Mouse (Mus musculus) CH12.LX (cell line): ENCODE results near the gene Sbf2. TPM values are rescaled to one million over a fixed set of nuclear protein-coding genes. Genes with fewer than 3 reads are reported as not detected.

Experiments
- DNase-seq: peaks from one replicate; pipeline ENCODE4 v3.0.0-alpha.2; 2013; ENCODE audit errors: extremely low read depth
- H3K27ac ChIP-seq: 2 replicates; pipeline ENCODE4 v1.5.1; 2012; ENCODE audit warnings: low read depth, mild to moderate bottlenecking, control low read depth, moderate library complexity; ENCODE audit not compliant: insufficient read depth
- H3K27me3 ChIP-seq: replicated peaks from 2 replicates; pipeline ENCODE3; 2012; ENCODE audit warnings: inconsistent platforms
- H3K36me3 ChIP-seq, 2 experiments: replicated peaks in 1 of 2; 2 replicates each; pipeline versions ENCODE3 to v1.6.1; 2012; ENCODE audit warnings: inconsistent platforms in 1 of 2, low read length in 1 of 2, mild to moderate bottlenecking in 1 of 2, mixed read lengths in 1 of 2, moderate library complexity in 1 of 2; ENCODE audit not compliant: control insufficient read depth in 1 of 2, insufficient read depth in 1 of 2
- H3K4me1 ChIP-seq, 2 experiments: 2 replicates each; pipeline ENCODE4 v1.6.1; 2012; ENCODE audit warnings: inconsistent platforms in 1 of 2, moderate library complexity in 1 of 2; ENCODE audit not compliant: insufficient read depth in 2 of 2, control insufficient read depth in 1 of 2
- H3K4me2 ChIP-seq: 2 replicates; pipeline ENCODE4 v1.6.1; 2012; ENCODE audit warnings: low read depth, mild to moderate bottlenecking, control low read depth; ENCODE audit not compliant: poor library complexity, insufficient read depth, severe bottlenecking
- H3K4me3 ChIP-seq, 3 experiments: fragments of 150-350 bp in 1 of 3; sonication (generic) in 1 of 3; replicated peaks in 1 of 3; 2 replicates each; pipeline versions ENCODE3 to v1.5.1; 2011 to 2012; ENCODE audit warnings: low read depth in 2 of 3, low read length in 2 of 3, mild to moderate bottlenecking in 2 of 3, moderate library complexity in 2 of 3, control low read depth in 1 of 3, improper control_type of control experiment in 1 of 3, inconsistent platforms in 1 of 3, mixed read lengths in 1 of 3; ENCODE audit not compliant: poor library complexity in 1 of 3
- H3K79me2 ChIP-seq: replicated peaks from 2 replicates; pipeline ENCODE4 v1.6.1; 2012; ENCODE audit warnings: mild to moderate bottlenecking, moderate library complexity; ENCODE audit not compliant: control insufficient read depth, poor library complexity, insufficient read depth, severe bottlenecking; ENCODE audit errors: extremely low read depth
- H3K9ac ChIP-seq: 2 replicates; pipeline ENCODE4 v1.6.1; 2012; ENCODE audit warnings: low read depth, mild to moderate bottlenecking, control low read depth, moderate library complexity; ENCODE audit not compliant: insufficient read depth
- H3K9me3 ChIP-seq: replicated peaks from 2 replicates; pipeline ENCODE3; 2012; ENCODE audit warnings: low read length, inconsistent platforms, mixed read lengths
- BHLHE40 ChIP-seq: IDR thresholded peaks from 2 replicates; pipeline ENCODE4 v1.6.1; 2011; ENCODE audit warnings: mild to moderate bottlenecking, low read depth, low read length, improper control_type of control experiment
- CHD1 ChIP-seq: IDR thresholded peaks from 2 replicates; pipeline ENCODE4 v1.6.1; 2012; ENCODE audit warnings: low read depth, low read length, improper control_type of control experiment, inconsistent platforms
- ELF1 ChIP-seq: IDR thresholded peaks from 2 replicates; pipeline ENCODE4 v1.6.1; 2014; ENCODE audit warnings: low read depth, mild to moderate bottlenecking, inconsistent platforms, low read length, improper control_type of control experiment
- ETS1 ChIP-seq: conservative IDR thresholded peaks from 2 replicates; pipeline ENCODE4 v1.6.1; 2012; ENCODE audit warnings: low read depth, mild to moderate bottlenecking, inconsistent platforms, low read length, improper control_type of control experiment, moderate library complexity
- IRF4 ChIP-seq: IDR thresholded peaks from 2 replicates; pipeline ENCODE4 v1.6.1; 2014; ENCODE audit warnings: low read depth, mild to moderate bottlenecking, inconsistent platforms, low read length, improper control_type of control experiment
- KAT2A ChIP-seq: IDR thresholded peaks from 2 replicates; pipeline ENCODE4 v1.6.1; 2012; ENCODE audit warnings: low read length, improper control_type of control experiment, inconsistent platforms; ENCODE audit not compliant: insufficient replicate concordance
- MAZ ChIP-seq: IDR thresholded peaks from 2 replicates; pipeline ENCODE4 v1.6.1; 2012; ENCODE audit warnings: low read depth, mild to moderate bottlenecking, inconsistent platforms, low read length, improper control_type of control experiment, moderate library complexity
- MEF2A ChIP-seq: IDR thresholded peaks from 2 replicates; pipeline ENCODE4 v1.6.1; 2014; ENCODE audit warnings: low read depth, mild to moderate bottlenecking, inconsistent platforms, low read length, improper control_type of control experiment, borderline replicate concordance
- MYC ChIP-seq: IDR thresholded peaks from 2 replicates; pipeline ENCODE4 v1.6.1; 2011; ENCODE audit warnings: low read depth, mild to moderate bottlenecking, improper control_type of control experiment, low read length
- NELFE ChIP-seq: IDR thresholded peaks from 2 replicates; pipeline ENCODE4 v1.6.1; 2011; ENCODE audit warnings: low read depth, low read length, improper control_type of control experiment
- NRF1 ChIP-seq: IDR thresholded peaks from 2 replicates; pipeline ENCODE4 v1.6.1; 2014; ENCODE audit warnings: low read depth, mild to moderate bottlenecking, inconsistent platforms, low read length, improper control_type of control experiment, moderate library complexity
- POLR2A ChIP-seq: IDR thresholded peaks from 2 replicates; pipeline ENCODE4 v1.6.1; 2011; ENCODE audit warnings: low read depth, mild to moderate bottlenecking, improper control_type of control experiment, low read length
- POLR2AphosphoS2 ChIP-seq: IDR thresholded peaks from 2 replicates; pipeline ENCODE4 v1.6.1; 2011; ENCODE audit warnings: low read depth, low read length, improper control_type of control experiment
- RAD21 ChIP-seq: IDR thresholded peaks from 2 replicates; pipeline ENCODE4 v1.6.1; 2011; ENCODE audit warnings: low read depth, mild to moderate bottlenecking, low read length, improper control_type of control experiment, moderate library complexity
- RCOR1 ChIP-seq: conservative IDR thresholded peaks from 2 replicates; pipeline ENCODE4 v1.6.1; 2012; ENCODE audit warnings: low read depth, mild to moderate bottlenecking, inconsistent platforms, low read length, improper control_type of control experiment
- SMC3 ChIP-seq: IDR thresholded peaks from 2 replicates; pipeline ENCODE4 v1.6.1; 2011; ENCODE audit warnings: low read depth, low read length, improper control_type of control experiment
- TBP ChIP-seq: conservative IDR thresholded peaks from 2 replicates; pipeline ENCODE4 v1.6.1; 2011; ENCODE audit warnings: low read depth, low read length, improper control_type of control experiment
- UBTF ChIP-seq: IDR thresholded peaks from 2 replicates; pipeline ENCODE4 v1.6.1; 2012; ENCODE audit warnings: low read depth, mild to moderate bottlenecking, inconsistent platforms, low read length, improper control_type of control experiment, moderate library complexity
- USF1 ChIP-seq: IDR thresholded peaks from 2 replicates; pipeline ENCODE4 v1.6.1; 2014; ENCODE audit warnings: low read depth, mild to moderate bottlenecking, inconsistent platforms, low read length, improper control_type of control experiment
- USF2 ChIP-seq: conservative IDR thresholded peaks from 2 replicates; pipeline ENCODE4 v1.6.1; 2011; ENCODE audit warnings: low read depth, low read length, improper control_type of control experiment
- ZMIZ1 ChIP-seq: IDR thresholded peaks from 2 replicates; pipeline ENCODE4 v1.6.1; 2012; ENCODE audit warnings: low read depth, mild to moderate bottlenecking, inconsistent platforms, low read length, improper control_type of control experiment
- dilution Hi-C: fragments of 300-500 bp; cut with MboI; formaldehyde crosslinking; loops from 2 replicates; pipeline ENCODE4 v1.14.3; 2020; ENCODE audit warnings: low sequenced_read_pairs; ENCODE audit not compliant: extremely low pct_unique_long_range_greater_than_20kb, extremely low pct_ligation_motif_present
- in situ Hi-C: fragments of 300-500 bp; cut with MboI; formaldehyde crosslinking; loops from 3 replicates; pipeline ENCODE4 v1.14.3; 2019; ENCODE audit warnings: low sequenced_read_pairs, low pct_ligation_motif_present, low pct_unique_long_range_greater_than_20kb, mixed read lengths
- polyA plus RNA-seq: library from polyadenylated mRNA; unstranded; fragments of >175 nt; gene quantifications from 2 replicates; pipeline ENCODE4 v1.2.1, GENCODE M21; 2012; ENCODE audit warnings: low read depth; ENCODE audit not compliant: insufficient read length
- total RNA-seq, 2 experiments: library from RNA; depleted of rRNA; stranded (reverse); fragments of 300-350 nt in 1 of 2; fragments of >200 nt in 1 of 2; gene quantifications; 2 replicates each; pipeline ENCODE4 v1.2.3; 2012 to 2014

Gene Sbf2
- total and polyA plus RNA-seq, 3 experiments: 9.5 to 21.5 (median 11.4) TPM

- no peaks in the 10 kb centered on the region for H3K79me2 ChIP-seq
- peaks cover 0 to 12% of the 10 kb centered on the region in 2 experiments; a peak in 2 of 4 replicates for H3K4me1 ChIP-seq
- H3K9ac ChIP-seq: no peak overlapping the region
- no peak overlapping the region for H3K4me3 ChIP-seq
- H3K36me3 ChIP-seq: peaks cover 30 to 62% of the 10 kb centered on the region in 2 experiments
- no peaks in the 10 kb centered on the region for H3K9me3 ChIP-seq
- dilution Hi-C loops: no loop called here
- H3K27ac ChIP-seq: no peak overlapping the region
- no peak for DNase-seq
- no peak overlapping the region for H3K4me2 ChIP-seq
- H3K27me3 ChIP-seq: no peaks in the 10 kb centered on the region
- no peak for TF ChIP-seq NRF1
- TF ChIP-seq ELF1: no peak
- no peak for TF ChIP-seq ZMIZ1
- TF ChIP-seq SMC3: no peak
- TF ChIP-seq IRF4: no peak
- TF ChIP-seq MYC: no peak
- TF ChIP-seq RCOR1: no peak
- no peak for TF ChIP-seq USF2
- TF ChIP-seq MAZ: no peak
- no peak for TF ChIP-seq POLR2A
- no peak for TF ChIP-seq CHD1
- no peak for TF ChIP-seq ETS1
- TF ChIP-seq BHLHE40: no peak
- TF ChIP-seq MEF2A: no peak
- no peak for TF ChIP-seq RAD21
- no peak for TF ChIP-seq UBTF
- no peak for TF ChIP-seq KAT2A
- no peak for TF ChIP-seq NELFE
- no peak for TF ChIP-seq USF1
- TF ChIP-seq TBP: no peak
- in situ Hi-C loops: no loop called here
Measured at GRCm38 (mm10) chr7:110307741-110308140, 307.0 kb downstream of the Sbf2 start.

DNA sequence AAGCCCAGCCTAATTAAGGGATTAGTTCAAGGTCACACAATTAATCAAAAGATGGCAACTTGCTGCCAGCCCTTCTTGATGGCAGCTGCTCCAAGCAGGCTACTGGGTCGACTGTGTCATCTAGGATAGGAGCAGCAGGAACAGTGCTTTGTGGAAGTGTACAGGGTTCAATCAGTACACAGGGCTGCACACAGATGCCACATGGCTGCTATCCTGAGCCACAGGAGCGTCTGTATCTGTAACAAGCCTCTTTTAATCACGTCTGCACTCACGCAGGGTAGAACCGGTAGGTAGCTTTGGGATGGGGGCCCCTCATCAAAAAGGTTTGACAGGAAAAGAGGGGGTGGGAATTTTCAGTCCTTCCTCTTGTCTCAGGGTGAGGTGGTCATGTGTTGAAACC, 308.4 kb downstream of the Sbf2 start:
- in situ Hi-C loops: no loop called here

More for the DNA sequence above, 308.4 kb downstream of the Sbf2 start:
- Histone ChIP-seq H3K27me3 (no peaks in the 10 kb centered on the region), H3K27ac (no peak overlapping the region), H3K4me1 (peaks cover 0 to 15% of the 10 kb centered on the region in 2 experiments; a peak in 2 of 4 replicates), H3K9me3 (no peaks in the 10 kb centered on the region), H3K4me2 (no peak overlapping the region), H3K9ac (no peak overlapping the region), H3K79me2 (no peaks in the 10 kb centered on the region), H3K4me3 (no peak overlapping the region), H3K36me3 (peaks cover 17 to 48% of the 10 kb centered on the region in 2 experiments)
- no peak for TF ChIP-seq RCOR1
- no peak for TF ChIP-seq POLR2A
- TF ChIP-seq POLR2AphosphoS2: no peak
- dilution Hi-C loops: no loop called here
- DNase-seq: no peak
